Mouse (Mus musculus): Measurements from ENCODE around the gene Sema5a.

- TF ChIP-seq CTCF (IDR thresholded peaks at IDR 0.05) (no peak), EP300 (IDR thresholded peaks at IDR 0.05) (0 out of 2 replicates have a peak, but pooled peaks have one; percentile 27)
Observed at GRCm38 (mm10) chr15:32647061-32647687, 402.6 kb downstream of the Sema5a start.
